Mouse (Mus musculus): ENCODE measurements at regions not wholly inside any gene's neighbourhood (a gene's known extent, or its start where the extent isn't known, plus 50 kb on each side); places are given as distances from the start of the nearest gene placed in this dataset.

DNA sequence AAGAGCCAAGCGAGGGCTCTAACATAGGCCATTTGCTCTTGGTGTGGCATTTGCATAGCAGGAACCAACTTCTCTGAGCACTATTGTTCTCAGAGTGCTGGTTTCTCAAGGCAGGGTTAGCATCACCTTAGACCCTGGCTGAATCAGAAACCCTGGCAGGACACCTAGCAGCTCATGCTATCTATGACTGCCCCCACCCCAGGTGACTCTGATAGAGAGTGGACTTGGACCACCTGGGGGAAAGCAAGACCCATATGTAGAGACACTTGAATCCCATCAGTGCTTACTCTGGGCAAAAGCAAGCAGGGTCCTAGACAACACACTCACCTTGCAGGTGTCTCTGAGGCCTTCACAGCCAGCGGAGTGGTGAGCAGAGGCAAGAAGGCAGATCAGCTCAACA is 84.4 kb upstream of the Twist2 start:
- no peak for TF ChIP-seq CTCF (conservative IDR thresholded peaks at IDR 0.05; ENCODE audit: low read length)
- TF ChIP-seq NANOG (IDR thresholded peaks at IDR 0.05; ENCODE audit: borderline replicate concordance, low read length), result no peak
